Mouse (Mus musculus) heart, embryonic 15.5 days (tissue): ENCODE results near the gene Cyth4. TPM values are rescaled to one million over a fixed set of nuclear protein-coding genes. Genes with fewer than 3 reads are reported as not detected.
A peak's percentile ranks its signal among the peaks of the same experiment; 100 is the strongest.

Experiments
- ATAC-seq: fragments of 200-750 bp; cut with Nextera tagmentation; replicated peaks from 2 replicates; pipeline ENCODE4 v1.8.0; 2017; ENCODE audit warnings: low read depth, moderate TSS enrichment; ENCODE audit not compliant: insufficient number of reproducible peaks, insufficient read depth, low FRiP score
- H3K27ac ChIP-seq: fragments of 300-500 bp; sonication (generic); 2 replicates; pipeline ENCODE4 v1.5.1; 2015; ENCODE audit warnings: mild to moderate bottlenecking, inconsistent platforms
- H3K27me3 ChIP-seq: fragments of 300-500 bp; sonication (generic); 2 replicates; pipeline ENCODE4 v1.6.1; 2015; ENCODE audit warnings: inconsistent platforms
- H3K36me3 ChIP-seq: fragments of 300-500 bp; sonication (generic); 2 replicates; pipeline ENCODE4 v1.6.1; 2015; ENCODE audit warnings: mild to moderate bottlenecking, inconsistent platforms
- H3K4me1 ChIP-seq: fragments of 300-500 bp; sonication (generic); replicated peaks from 2 replicates; pipeline ENCODE4 v1.6.1; 2015; ENCODE audit warnings: inconsistent platforms
- H3K4me2 ChIP-seq: fragments of 300-500 bp; sonication (generic); 2 replicates; pipeline ENCODE4 v1.6.1; 2015; ENCODE audit warnings: inconsistent platforms, mild to moderate bottlenecking, moderate library complexity
- H3K4me3 ChIP-seq: fragments of 300-500 bp; sonication (generic); 2 replicates; pipeline ENCODE4 v1.5.1; 2015; ENCODE audit warnings: mild to moderate bottlenecking, inconsistent platforms
- H3K9ac ChIP-seq: fragments of 300-500 bp; sonication (generic); 2 replicates; pipeline ENCODE4 v1.6.1; 2015; ENCODE audit warnings: mild to moderate bottlenecking, inconsistent platforms
- H3K9me3 ChIP-seq: fragments of 300-500 bp; sonication (generic); replicated peaks from 2 replicates; pipeline ENCODE4 v1.6.1; 2016; ENCODE audit warnings: inconsistent platforms
- WGBS: fragments of 180-500 bp; shearing (Covaris S2); methylation state at CpG from one replicate; pipeline ENCODE4 v1.1.7; 2015; ENCODE audit warnings: mixed read lengths; 5-methylcytosine and 5-hydroxymethylcytosine counted together
- polyA plus RNA-seq: library from polyadenylated mRNA; unstranded; fragments of >200 nt; fragmentation: Nextera tagmentation; extraction: Ambion mirVana; gene quantifications from 2 replicates; pipeline ENCODE4 v1.2.1, GENCODE M21; 2015

The Cyth4 gene
- polyA plus RNA-seq, 1 experiment from 2014 or later = 5.5 TPM

GRCm38 (mm10) chr15:78624961-78625360, 28.1 kb downstream of the Cyth4 start:
- Histone ChIP-seq H3K36me3 (no peaks in the 10 kb centered on the region), H3K9ac (no peak overlapping the region), H3K27ac (peak overlapping the region; percentile 48; the same call in 1 of the 2 replicates), H3K4me1 (peaks cover 14% of the 10 kb centered on the region), H3K9me3 (no peaks in the 10 kb centered on the region), H3K27me3 (peaks cover 37% of the 10 kb centered on the region), H3K4me3 (no peak overlapping the region), H3K4me2 (no peak overlapping the region)
- 0 out of 2 replicates have a peak, but pooled peaks have one; percentile 9 for ATAC-seq
- WGBS = 55% methylated on average over 3 of the region's 3 CpGs

- Histone ChIP-seq H3K36me3 (no peaks in the 10 kb centered on the region), H3K9me3 (no peaks in the 10 kb centered on the region), H3K4me3 (no peak overlapping the region), H3K27ac (no peak overlapping the region), H3K4me1 (peaks cover 14% of the 10 kb centered on the region), H3K4me2 (no peak overlapping the region), H3K9ac (no peak overlapping the region), H3K27me3 (peaks cover 24% of the 10 kb centered on the region)
- no peak for ATAC-seq
- WGBS = 81% methylated on average over 13 of the region's 13 CpGs
Observed at GRCm38 (mm10) chr15:78626285-78626684, 29.4 kb downstream of the Cyth4 start.

- H3K27ac ChIP-seq = no peak overlapping the region
- 57% methylated on average over 2 of the region's 2 CpGs for WGBS
- H3K36me3 ChIP-seq = no peaks in the 10 kb centered on the region
- H3K27me3 ChIP-seq = peaks cover 39% of the 10 kb centered on the region
- H3K4me2 ChIP-seq = no peak overlapping the region
- no peak overlapping the region for H3K9ac ChIP-seq
- no peaks in the 10 kb centered on the region for H3K9me3 ChIP-seq
- ATAC-seq = no peak
- H3K4me3 ChIP-seq = no peak overlapping the region
- no peaks in the 10 kb centered on the region for H3K4me1 ChIP-seq
Observed at GRCm38 (mm10) chr15:78632387-78632786, 35.5 kb downstream of the Cyth4 start.

- Histone ChIP-seq H3K9ac (no peak overlapping the region), H3K27me3 (peaks cover 44% of the 10 kb centered on the region), H3K4me1 (no peaks in the 10 kb centered on the region), H3K9me3 (no peaks in the 10 kb centered on the region), H3K36me3 (no peaks in the 10 kb centered on the region), H3K4me2 (no peak overlapping the region), H3K27ac (no peak overlapping the region), H3K4me3 (no peak overlapping the region)
- no peak for ATAC-seq
- WGBS = 68% methylated on average over 5 of the region's 5 CpGs
Observed at GRCm38 (mm10) chr15:78633413-78633812, 36.6 kb downstream of the Cyth4 start.

- 31% methylated on average over 10 of the region's 10 CpGs for WGBS
- H3K27me3 ChIP-seq = peaks cover 52% of the 10 kb centered on the region
- no peaks in the 10 kb centered on the region for H3K36me3 ChIP-seq
- H3K4me3 ChIP-seq = no peak overlapping the region
- ATAC-seq = no peak
- no peaks in the 10 kb centered on the region for H3K9me3 ChIP-seq
- no peak overlapping the region for H3K9ac ChIP-seq
- H3K4me1 ChIP-seq = no peaks in the 10 kb centered on the region
- no peak overlapping the region for H3K27ac ChIP-seq
- no peak overlapping the region for H3K4me2 ChIP-seq
Observed at GRCm38 (mm10) chr15:78634095-78634737, 37.4 kb downstream of the Cyth4 start.

- Histone ChIP-seq H3K9ac (no peak overlapping the region), H3K4me3 (no peak overlapping the region), H3K4me2 (no peak overlapping the region), H3K27ac (no peak overlapping the region), H3K27me3 (peaks cover 58% of the 10 kb centered on the region), H3K9me3 (no peaks in the 10 kb centered on the region), H3K4me1 (no peaks in the 10 kb centered on the region), H3K36me3 (no peaks in the 10 kb centered on the region)
- 0 out of 2 replicates have a peak, but pooled peaks have one; percentile 16 for ATAC-seq
- WGBS = 45% methylated on average over 7 of the region's 7 CpGs
Observed at GRCm38 (mm10) chr15:78635231-78635630, 38.4 kb downstream of the Cyth4 start.

- Histone ChIP-seq H3K9me3 (no peaks in the 10 kb centered on the region), H3K27me3 (peaks cover 45% of the 10 kb centered on the region), H3K27ac (no peak overlapping the region), H3K4me2 (no peak overlapping the region), H3K36me3 (no peaks in the 10 kb centered on the region), H3K9ac (no peak overlapping the region), H3K4me3 (no peak overlapping the region), H3K4me1 (0 out of 2 replicates have a peak, but pooled peaks cover 4% of the 10 kb centered on the region)
- ATAC-seq = no peak
- WGBS = 21% methylated on average over 6 of the region's 6 CpGs
Observed at GRCm38 (mm10) chr15:78643633-78644032, 46.8 kb downstream of the Cyth4 start.

- Histone ChIP-seq H3K9ac (no peak overlapping the region), H3K27ac (no peak overlapping the region), H3K4me2 (no peak overlapping the region), H3K9me3 (no peaks in the 10 kb centered on the region), H3K36me3 (no peaks in the 10 kb centered on the region), H3K4me3 (no peak overlapping the region), H3K27me3 (peaks cover 36% of the 10 kb centered on the region), H3K4me1 (peaks cover 4% of the 10 kb centered on the region; the same call in 1 of the 2 replicates)
- ATAC-seq = no peak
- WGBS = 36% methylated on average over 8 of the region's 8 CpGs
Observed at GRCm38 (mm10) chr15:78644606-78645005, 47.8 kb downstream of the Cyth4 start.

- Histone ChIP-seq H3K27me3 (peaks cover 39% of the 10 kb centered on the region), H3K9me3 (no peaks in the 10 kb centered on the region), H3K9ac (no peak overlapping the region), H3K36me3 (no peaks in the 10 kb centered on the region), H3K4me1 (peaks cover 4% of the 10 kb centered on the region; the same call in 1 of the 2 replicates), H3K4me2 (no peak overlapping the region), H3K4me3 (no peak overlapping the region), H3K27ac (no peak overlapping the region)
- ATAC-seq = no peak
- 72% methylated on average over 4 of the region's 4 CpGs for WGBS
Observed at GRCm38 (mm10) chr15:78647746-78648145, 50.9 kb downstream of the Cyth4 start.

- Histone ChIP-seq H3K36me3 (no peaks in the 10 kb centered on the region), H3K4me2 (no peak overlapping the region), H3K27me3 (peaks cover 21% of the 10 kb centered on the region; the same call in 1 of the 2 replicates), H3K4me3 (no peak overlapping the region), H3K27ac (no peak overlapping the region), H3K9me3 (no peaks in the 10 kb centered on the region), H3K9ac (no peak overlapping the region), H3K4me1 (no peaks in the 10 kb centered on the region; the same call in 1 of the 2 replicates)
- 39% methylated on average over 4 of the region's 4 CpGs for WGBS
- ATAC-seq = no peak
Observed at GRCm38 (mm10) chr15:78651169-78651568, 54.3 kb downstream of the Cyth4 start.

GRCm38 (mm10) chr15:78664268-78664667, 67.4 kb downstream of the Cyth4 start:
- Histone ChIP-seq H3K4me2 (no peak overlapping the region), H3K4me3 (no peak overlapping the region), H3K4me1 (peaks cover 2% of the 10 kb centered on the region; the same call in 1 of the 2 replicates), H3K36me3 (no peaks in the 10 kb centered on the region), H3K9me3 (no peaks in the 10 kb centered on the region), H3K27ac (no peak overlapping the region), H3K27me3 (peaks cover 10% of the 10 kb centered on the region), H3K9ac (no peak overlapping the region)
- WGBS = 48% methylated on average over 5 of the region's 5 CpGs
- 0 out of 2 replicates have a peak, but pooled peaks have one; percentile 37 for ATAC-seq
